Mouse (Mus musculus) liver, embryonic 12.5 days (tissue): ENCODE data around the gene Arpc4. TPM values are rescaled to one million over a fixed set of nuclear protein-coding genes. Genes with fewer than 3 reads are reported as not detected.
A peak's percentile ranks its signal among the peaks of the same experiment; 100 is the strongest.

Experiments
- ATAC-seq: fragments of 200-750 bp; cut with Nextera tagmentation; 2 replicates; pipeline ENCODE4 v1.8.0; 2017; ENCODE audit warnings: moderate number of reproducible peaks, mild to moderate bottlenecking, moderate library complexity
- H3K27ac ChIP-seq: fragments of 300-500 bp; sonication (generic); 2 replicates; pipeline ENCODE4 v1.5.1; 2016; ENCODE audit warnings: mild to moderate bottlenecking
- H3K27me3 ChIP-seq: fragments of 300-500 bp; sonication (generic); replicated peaks from 2 replicates; pipeline ENCODE4 v1.6.1; 2016; ENCODE audit warnings: mild to moderate bottlenecking, moderate library complexity
- H3K36me3 ChIP-seq: fragments of 300-500 bp; sonication (generic); 2 replicates; pipeline ENCODE4 v1.6.1; 2016; ENCODE audit warnings: mild to moderate bottlenecking, moderate library complexity
- H3K4me1 ChIP-seq: fragments of 300-500 bp; sonication (generic); 2 replicates; pipeline ENCODE4 v1.6.1; 2016
- H3K4me2 ChIP-seq: fragments of 300-500 bp; sonication (generic); 2 replicates; pipeline ENCODE4 v1.6.1; 2016; ENCODE audit warnings: mild to moderate bottlenecking, moderate library complexity
- H3K4me3 ChIP-seq: fragments of 300-500 bp; sonication (generic); 2 replicates; pipeline ENCODE4 v1.5.1; 2016; ENCODE audit warnings: mild to moderate bottlenecking, moderate library complexity
- H3K9ac ChIP-seq: fragments of 300-500 bp; sonication (generic); 2 replicates; pipeline ENCODE4 v1.6.1; 2016; ENCODE audit warnings: mild to moderate bottlenecking, moderate library complexity
- H3K9me3 ChIP-seq: fragments of 300-500 bp; sonication (generic); replicated peaks from 2 replicates; pipeline ENCODE4 v1.6.1; 2016; ENCODE audit warnings: mild to moderate bottlenecking, moderate library complexity
- WGBS: fragments of 180-500 bp; shearing (Covaris S2); methylation state at CpG from one replicate; pipeline ENCODE4 v1.1.7; 2016; ENCODE audit not compliant: insufficient replicate concordance; 5-methylcytosine and 5-hydroxymethylcytosine counted together
- polyA plus RNA-seq: library from polyadenylated mRNA; unstranded; fragments of >200 nt; fragmentation: Nextera tagmentation; extraction: Ambion mirVana; gene quantifications from 2 replicates; pipeline ENCODE4 v1.2.1, GENCODE M21; 2016

The Arpc4 gene
- polyA plus RNA-seq, 1 experiment from 2014 or later = 294 TPM

DNA sequence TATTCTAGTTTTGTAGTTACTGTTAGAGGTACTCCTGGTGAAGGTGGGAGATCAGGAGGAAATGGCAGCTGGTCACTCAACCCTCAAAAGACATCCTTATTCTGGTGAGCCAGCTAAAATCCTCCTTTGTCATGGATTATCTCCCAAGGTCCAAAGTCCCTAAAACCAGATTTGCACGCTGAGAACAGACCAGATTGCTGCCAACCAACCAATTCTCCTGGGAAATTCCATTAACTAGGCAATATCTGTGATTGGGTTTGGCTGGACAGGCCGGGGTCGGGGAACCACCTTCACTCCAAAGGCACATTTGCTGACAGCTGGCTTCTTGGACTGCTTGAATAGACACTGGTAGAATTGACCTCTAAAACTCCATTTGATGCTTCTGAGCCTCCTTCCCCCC, 12.8 kb downstream of the Arpc4 start:
- H3K4me2 ChIP-seq = no peak overlapping the region
- peaks cover 59% of the 10 kb centered on the region for H3K36me3 ChIP-seq
- ATAC-seq = no peak
- 0 out of 2 replicates have a peak, but pooled peaks cover 2% of the 10 kb centered on the region for H3K9me3 ChIP-seq
- H3K27ac ChIP-seq = no peak overlapping the region
- 82% methylated on average over 3 of the region's 3 CpGs for WGBS
- H3K9ac ChIP-seq = no peak overlapping the region
- peaks cover 27% of the 10 kb centered on the region for H3K27me3 ChIP-seq
- H3K4me3 ChIP-seq = no peak overlapping the region
- peaks cover 18% of the 10 kb centered on the region for H3K4me1 ChIP-seq

DNA sequence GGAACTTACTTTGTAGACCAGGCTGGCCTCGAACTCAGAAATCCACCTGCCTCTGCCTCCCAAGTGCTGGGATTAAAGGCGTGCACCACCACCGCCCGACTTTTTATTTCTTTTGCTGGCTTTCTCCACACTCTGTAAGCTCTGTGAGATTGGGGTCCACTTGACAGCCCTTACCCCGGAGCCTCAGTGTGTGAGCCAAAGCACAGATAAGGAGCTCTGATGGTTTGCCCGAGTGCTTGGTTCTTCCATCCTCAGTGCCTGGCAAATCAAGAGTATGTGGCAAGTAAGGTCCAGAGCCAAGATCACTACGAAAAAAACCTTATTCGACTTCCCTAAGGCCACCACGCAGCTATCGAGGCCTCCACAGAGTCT, 14.1 kb downstream of the Arpc4 start:
- peaks cover 27% of the 10 kb centered on the region for H3K27me3 ChIP-seq
- H3K4me1 ChIP-seq = peaks cover 18% of the 10 kb centered on the region
- peak overlapping the region; percentile 57; the same call in 1 of the 2 replicates for H3K9ac ChIP-seq
- 20% methylated on average over 10 of the region's 10 CpGs for WGBS
- H3K9me3 ChIP-seq = 0 out of 2 replicates have a peak, but pooled peaks cover 2% of the 10 kb centered on the region
- ATAC-seq = 0 out of 2 replicates have a peak, but pooled peaks have one; percentile 4
- H3K36me3 ChIP-seq = peaks cover 46% of the 10 kb centered on the region
- H3K27ac ChIP-seq = no peak overlapping the region
- H3K4me2 ChIP-seq = peak overlapping the region; percentile 70
- H3K4me3 ChIP-seq = peak overlapping the region; percentile 43

DNA sequence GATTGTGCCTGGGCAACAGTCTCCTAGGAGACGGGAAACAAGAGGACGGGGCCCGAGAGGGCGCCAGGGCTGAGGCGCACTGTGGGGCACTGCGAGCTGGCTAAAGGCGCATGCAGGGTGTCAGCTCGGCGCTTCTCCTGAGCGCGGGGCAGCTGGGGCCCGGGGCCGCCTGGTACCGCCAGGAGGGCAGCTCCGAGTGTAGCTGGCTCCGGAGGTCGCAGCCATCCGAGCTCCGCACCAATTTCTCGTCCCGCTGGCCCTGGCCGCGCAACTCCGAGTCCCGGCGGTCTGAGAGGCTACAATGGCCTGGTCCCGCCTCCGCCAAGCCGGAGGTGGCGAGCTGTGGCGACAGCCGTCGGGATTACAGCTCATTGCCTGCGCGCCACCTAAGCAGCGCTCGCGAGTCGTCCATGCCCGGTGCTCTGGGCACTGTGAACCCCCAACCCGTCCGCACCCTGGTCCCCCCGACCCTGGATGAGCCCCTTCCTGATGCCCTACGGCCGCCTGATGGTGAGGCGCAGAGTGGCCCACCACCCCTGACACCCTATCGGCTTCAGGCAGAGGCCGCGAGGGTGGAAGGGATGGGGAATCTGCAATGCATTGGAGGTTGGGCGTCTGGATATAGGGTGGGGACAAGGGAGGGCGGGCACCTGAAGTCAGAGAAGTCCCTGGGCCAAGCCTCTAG, 14.6 kb downstream of the Arpc4 start:
- H3K9me3 ChIP-seq = 0 out of 2 replicates have a peak, but pooled peaks cover 2% of the 10 kb centered on the region
- peak; percentile 69 for ATAC-seq
- peaks cover 18% of the 10 kb centered on the region for H3K4me1 ChIP-seq
- H3K4me3 ChIP-seq = peak overlapping the region; percentile 43
- H3K4me2 ChIP-seq = peak overlapping the region; percentile 70
- H3K27me3 ChIP-seq = peaks cover 27% of the 10 kb centered on the region
- peak overlapping the region; percentile 57 for H3K9ac ChIP-seq
- 9% methylated on average over 51 of the region's 51 CpGs for WGBS
- no peak overlapping the region for H3K27ac ChIP-seq
- H3K36me3 ChIP-seq = peaks cover 41% of the 10 kb centered on the region

DNA sequence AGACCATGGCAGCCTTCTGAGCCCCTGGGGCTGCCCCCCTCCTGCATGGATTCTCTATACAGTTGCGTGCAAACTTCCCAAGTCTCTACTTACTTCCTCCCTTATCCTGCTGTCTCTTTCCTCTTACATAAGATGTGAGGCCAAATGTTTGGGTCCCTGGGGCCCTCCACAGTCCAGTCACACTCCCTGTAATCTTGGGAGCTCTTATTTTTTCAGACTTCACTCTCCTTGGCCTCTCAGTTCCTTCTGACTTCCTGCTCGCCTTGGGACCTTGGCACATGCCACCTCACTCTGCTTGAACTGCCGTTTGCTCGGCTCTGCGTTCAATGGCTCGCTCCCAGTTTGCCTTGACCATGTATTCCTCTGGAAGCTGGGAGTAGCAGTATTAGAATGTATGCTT, 16.0 kb downstream of the Arpc4 start:
- peaks cover 27% of the 10 kb centered on the region for H3K27me3 ChIP-seq
- no peak overlapping the region for H3K9ac ChIP-seq
- H3K4me3 ChIP-seq = no peak overlapping the region
- no peak for ATAC-seq
- peaks cover 32% of the 10 kb centered on the region for H3K36me3 ChIP-seq
- 71% methylated on average over 6 of the region's 6 CpGs for WGBS
- no peak overlapping the region for H3K27ac ChIP-seq
- peaks cover 18% of the 10 kb centered on the region for H3K4me1 ChIP-seq
- no peak overlapping the region for H3K4me2 ChIP-seq
- 0 out of 2 replicates have a peak, but pooled peaks cover 2% of the 10 kb centered on the region for H3K9me3 ChIP-seq

DNA sequence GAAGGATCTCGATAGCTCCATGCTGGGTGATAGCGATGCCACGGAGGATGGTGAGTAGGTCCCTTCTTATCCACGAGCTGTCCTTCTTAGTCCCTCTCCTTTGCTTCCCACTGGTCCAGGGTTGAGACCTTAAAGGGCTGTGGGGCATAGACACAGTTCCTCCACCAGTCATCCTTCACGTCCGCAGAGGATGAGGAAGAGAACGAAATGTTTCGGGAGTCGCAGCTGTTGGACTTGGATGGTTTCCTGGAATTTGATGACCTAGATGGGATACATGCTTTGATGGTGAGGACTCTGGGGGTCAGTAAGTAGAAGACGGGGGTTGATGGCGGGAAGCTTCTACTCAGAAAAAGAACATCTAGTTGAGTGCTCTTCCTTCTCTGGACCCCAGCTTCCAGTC, 16.9 kb downstream of the Arpc4 start:
- H3K4me2 ChIP-seq = no peak overlapping the region
- H3K36me3 ChIP-seq = peaks cover 24% of the 10 kb centered on the region
- H3K4me3 ChIP-seq = no peak overlapping the region
- 88% methylated on average over 11 of the region's 11 CpGs for WGBS
- H3K9ac ChIP-seq = no peak overlapping the region
- 0 out of 2 replicates have a peak, but pooled peaks cover 2% of the 10 kb centered on the region for H3K9me3 ChIP-seq
- H3K27ac ChIP-seq = no peak overlapping the region
- peaks cover 18% of the 10 kb centered on the region for H3K4me1 ChIP-seq
- H3K27me3 ChIP-seq = peaks cover 27% of the 10 kb centered on the region
- no peak for ATAC-seq

DNA sequence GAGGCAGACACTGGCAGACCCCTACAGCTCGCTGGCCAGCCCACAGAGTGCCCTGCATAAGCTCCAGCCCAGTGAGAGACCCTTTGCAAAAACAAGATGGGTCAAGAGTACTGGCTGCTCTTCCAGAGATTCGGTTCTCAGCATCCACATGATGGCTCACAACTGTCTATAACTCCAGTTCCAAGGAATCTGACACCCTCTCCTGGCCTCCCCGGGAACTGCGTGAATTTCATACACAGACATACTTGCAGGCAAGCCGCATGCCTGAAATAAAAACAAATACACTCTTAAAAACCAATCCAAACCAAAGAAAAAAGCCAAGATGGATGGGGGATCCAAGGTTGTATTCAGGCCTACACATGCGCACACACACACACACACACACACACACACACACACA, 17.6 kb downstream of the Arpc4 start:
- peaks cover 18% of the 10 kb centered on the region for H3K4me1 ChIP-seq
- no peak overlapping the region for H3K27ac ChIP-seq
- ATAC-seq = no peak
- H3K4me2 ChIP-seq = no peak overlapping the region
- H3K9me3 ChIP-seq = 0 out of 2 replicates have a peak, but pooled peaks cover 2% of the 10 kb centered on the region
- H3K36me3 ChIP-seq = peaks cover 19% of the 10 kb centered on the region
- no peak overlapping the region for H3K9ac ChIP-seq
- H3K27me3 ChIP-seq = peaks cover 27% of the 10 kb centered on the region
- WGBS = 83% methylated on average over 6 of the region's 6 CpGs
- no peak overlapping the region for H3K4me3 ChIP-seq

DNA sequence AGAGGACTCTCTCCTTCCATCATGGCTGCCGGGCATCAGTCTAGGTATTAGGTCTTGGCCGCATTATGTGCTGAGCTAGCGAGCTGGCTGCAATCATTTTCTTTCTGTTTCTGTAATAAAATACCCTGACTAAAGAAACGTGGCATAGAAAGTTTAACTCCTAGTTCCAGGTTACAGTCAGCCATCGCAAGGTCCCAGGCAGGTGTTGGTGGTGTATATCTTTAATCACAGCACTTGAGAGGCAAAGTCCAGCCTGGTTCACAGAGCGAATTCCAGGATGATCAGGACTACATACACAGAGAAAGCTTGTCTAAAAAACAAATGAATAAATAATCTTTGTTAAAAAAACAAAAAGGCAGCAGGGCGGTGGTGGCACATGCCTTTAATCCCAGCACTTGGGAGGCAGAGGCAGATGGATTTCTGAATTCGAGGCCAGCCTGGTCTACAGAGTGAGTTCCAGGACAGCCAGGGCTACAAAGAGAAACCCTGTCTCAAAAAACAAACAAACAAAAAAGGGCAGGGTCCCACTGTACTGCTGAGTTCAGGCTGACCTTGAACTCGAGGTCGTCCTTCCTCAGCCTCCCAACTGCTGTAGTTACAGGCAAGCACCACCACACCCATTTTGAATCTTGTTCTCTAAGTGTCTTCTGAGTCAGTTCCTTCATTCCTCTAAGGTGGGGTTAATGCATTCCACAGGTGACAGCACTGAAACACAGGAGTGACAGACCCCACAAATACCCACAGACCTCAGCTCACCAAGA, 18.5 kb downstream of the Arpc4 start:
- Histone ChIP-seq H3K27ac (no peak overlapping the region), H3K4me1 (peaks cover 17% of the 10 kb centered on the region), H3K9ac (no peak overlapping the region), H3K36me3 (peaks cover 12% of the 10 kb centered on the region), H3K9me3 (0 out of 2 replicates have a peak, but pooled peaks cover 2% of the 10 kb centered on the region), H3K4me3 (no peak overlapping the region), H3K4me2 (no peak overlapping the region), H3K27me3 (peaks cover 21% of the 10 kb centered on the region)
- no peak for ATAC-seq
- WGBS = 79% methylated on average over 10 of the region's 10 CpGs

DNA sequence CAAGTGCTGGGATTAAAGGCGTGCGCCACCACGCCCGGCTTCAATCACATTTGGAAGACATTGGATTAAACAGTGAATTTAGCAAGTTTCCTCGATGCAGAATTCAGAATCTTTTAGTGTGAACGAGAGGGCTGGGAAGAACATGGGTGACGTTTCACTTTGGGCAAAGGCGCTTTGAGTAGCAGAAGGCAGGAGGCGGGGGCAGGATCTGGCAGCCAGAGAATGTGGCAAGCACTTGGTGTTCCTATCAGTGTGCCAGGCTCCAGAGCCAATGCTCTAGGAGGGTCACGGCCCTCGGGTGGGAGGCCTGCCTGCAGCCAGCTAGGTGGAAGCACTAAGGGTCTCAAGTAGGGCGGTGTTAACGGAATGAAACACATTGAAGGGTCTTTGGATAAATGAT, 24.2 kb downstream of the Arpc4 start:
- H3K27me3 ChIP-seq = no peaks in the 10 kb centered on the region
- WGBS = 84% methylated on average over 13 of the region's 13 CpGs
- no peak overlapping the region for H3K4me2 ChIP-seq
- H3K4me3 ChIP-seq = no peak overlapping the region
- H3K27ac ChIP-seq = no peak overlapping the region
- peaks cover 16% of the 10 kb centered on the region; the same call in 1 of the 2 replicates for H3K36me3 ChIP-seq
- H3K4me1 ChIP-seq = peaks cover 3% of the 10 kb centered on the region; the same call in 1 of the 2 replicates
- no peaks in the 10 kb centered on the region for H3K9me3 ChIP-seq
- ATAC-seq = no peak
- H3K9ac ChIP-seq = no peak overlapping the region

DNA sequence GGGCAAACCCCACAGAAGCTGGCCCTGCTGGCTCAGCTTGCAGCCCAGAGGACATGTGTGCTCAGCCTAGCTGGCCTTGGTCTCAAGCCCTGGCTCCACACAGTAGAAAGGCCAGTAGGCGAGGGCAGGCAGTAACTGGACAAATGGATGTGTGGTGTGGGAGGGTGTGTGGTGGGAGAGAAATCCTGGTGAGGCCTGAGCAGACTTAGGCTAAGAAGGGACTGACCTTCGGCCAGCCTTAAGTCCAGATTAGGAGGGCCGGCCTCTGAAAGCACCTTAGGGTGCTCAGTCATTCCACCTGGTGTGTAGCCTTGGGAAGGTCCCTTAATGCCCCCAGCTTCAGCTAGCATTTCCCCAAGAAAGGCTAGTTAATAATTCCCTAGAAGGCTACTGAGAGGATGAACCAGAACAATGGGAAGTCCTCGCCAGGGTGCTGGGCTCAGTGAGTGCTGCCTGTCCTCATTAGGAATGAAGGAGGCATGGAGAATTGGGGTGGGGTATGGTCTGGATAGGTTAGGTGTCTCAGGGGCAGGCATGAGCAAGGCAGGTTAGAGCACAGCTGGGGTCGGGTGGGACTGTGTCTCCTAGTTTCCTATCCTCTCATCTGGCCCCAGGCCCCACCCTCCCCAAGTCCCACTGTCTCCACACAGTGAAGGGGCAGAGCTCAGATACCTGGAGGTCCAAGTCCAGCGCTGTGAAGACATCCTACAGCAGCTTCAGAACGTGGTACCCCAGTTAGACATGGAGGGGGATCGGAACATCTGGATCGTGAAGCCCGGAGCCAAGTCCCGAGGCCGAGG, 26.9 kb downstream of the Arpc4 start:
- H3K9me3 ChIP-seq = no peaks in the 10 kb centered on the region
- 0 out of 2 replicates have a peak, but pooled peaks have one; percentile 25 for ATAC-seq
- H3K4me3 ChIP-seq = no peak overlapping the region
- H3K27me3 ChIP-seq = no peaks in the 10 kb centered on the region
- H3K27ac ChIP-seq = no peak overlapping the region
- H3K36me3 ChIP-seq = peaks cover 20% of the 10 kb centered on the region
- H3K4me2 ChIP-seq = no peak overlapping the region
- peaks cover 3% of the 10 kb centered on the region; the same call in 1 of the 2 replicates for H3K4me1 ChIP-seq
- H3K9ac ChIP-seq = no peak overlapping the region
- 72% methylated on average over 12 of the region's 12 CpGs for WGBS

DNA sequence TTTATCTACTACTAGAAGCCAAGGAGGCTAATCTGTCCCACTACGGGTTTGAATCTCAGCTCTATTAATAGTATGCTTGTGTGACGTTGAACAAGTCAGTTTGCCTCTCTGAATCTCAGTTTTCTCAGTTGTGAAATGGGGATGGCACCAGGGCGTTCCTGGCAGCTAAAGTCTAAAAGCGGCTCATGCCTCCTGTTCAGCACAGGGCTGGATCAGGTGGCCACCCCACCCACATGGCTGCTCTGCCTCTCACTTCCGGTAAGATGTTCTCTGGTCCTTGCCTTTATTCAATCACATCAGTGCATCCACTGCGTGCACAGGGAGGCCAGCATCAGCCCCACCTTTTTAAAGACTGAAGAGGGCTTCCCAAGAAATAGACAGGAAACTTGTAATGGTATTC, 27.6 kb downstream of the Arpc4 start:
- Histone ChIP-seq H3K27me3 (no peaks in the 10 kb centered on the region), H3K9ac (no peak overlapping the region), H3K27ac (no peak overlapping the region), H3K9me3 (no peaks in the 10 kb centered on the region), H3K4me2 (no peak overlapping the region), H3K4me3 (no peak overlapping the region), H3K36me3 (peaks cover 19% of the 10 kb centered on the region), H3K4me1 (peaks cover 3% of the 10 kb centered on the region; the same call in 1 of the 2 replicates)
- WGBS = 65% methylated on average over 6 of the region's 6 CpGs
- ATAC-seq = no peak

DNA sequence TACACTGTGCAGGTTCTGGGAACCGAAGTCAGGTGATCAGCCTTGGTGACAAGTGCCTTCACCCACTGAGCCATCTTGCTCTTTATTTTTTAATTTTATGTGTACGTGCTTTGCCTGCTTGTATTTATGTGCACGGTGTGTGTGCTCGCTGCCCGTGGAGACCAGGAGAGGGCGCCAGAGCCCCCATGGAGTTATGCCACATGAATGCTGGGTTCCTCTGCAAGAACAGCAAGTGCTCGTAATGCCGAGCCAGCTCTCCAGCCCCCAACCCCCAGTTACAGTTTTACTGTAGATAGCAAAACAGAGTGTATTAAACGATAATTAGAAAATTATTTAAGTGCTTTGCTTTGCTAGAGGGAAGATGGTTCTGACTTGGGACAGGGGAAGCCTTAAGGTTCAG, 28.8 kb downstream of the Arpc4 start:
- no peaks in the 10 kb centered on the region for H3K9me3 ChIP-seq
- WGBS = 71% methylated on average over 9 of the region's 9 CpGs
- H3K4me3 ChIP-seq = no peak overlapping the region
- no peak overlapping the region for H3K4me2 ChIP-seq
- ATAC-seq = no peak
- H3K27me3 ChIP-seq = no peaks in the 10 kb centered on the region
- peaks cover 3% of the 10 kb centered on the region; the same call in 1 of the 2 replicates for H3K4me1 ChIP-seq
- no peak overlapping the region for H3K27ac ChIP-seq
- H3K9ac ChIP-seq = no peak overlapping the region
- H3K36me3 ChIP-seq = peaks cover 19% of the 10 kb centered on the region
